Comparison of ENCODE assay signal across 16 mouse cellular contexts in the genomic region with DNA sequence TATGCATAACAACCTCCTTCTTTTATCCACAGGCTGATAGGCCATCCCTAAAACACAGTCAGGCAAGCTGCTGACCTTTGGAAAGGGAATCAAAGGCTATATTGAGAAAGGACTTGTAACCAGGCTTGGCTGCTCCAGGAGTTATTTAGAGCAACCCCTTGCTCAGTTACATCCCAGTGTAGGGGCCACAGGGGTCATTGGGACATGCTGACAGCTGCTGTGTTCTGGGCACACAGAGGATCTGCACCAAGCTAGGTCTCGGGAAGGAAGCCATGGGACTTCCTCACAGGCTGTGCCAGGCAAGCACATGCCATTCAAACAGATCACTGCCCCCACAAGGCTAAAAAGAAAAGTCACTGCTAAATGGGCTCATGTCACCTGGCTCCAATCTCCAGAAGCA. TPM values are rescaled to one million over a fixed set of nuclear protein-coding genes. Genes with fewer than 3 reads are reported as not detected.
DNase-seq lines count a peak whose midpoint lies in the region; ATAC-seq and TF ChIP-seq lines count a peak whose summit lies in the region.
"Had no signal": no experiment of that assay in that cellular context is flagged by ENCODE, and none has a peak within 500 bp of the region (broad histone marks: within the 10 kb centered on the region; RNA-seq: fewer than 3 reads in every experiment).

No protein-coding gene starts in this region.

- H3K27ac ChIP-seq in intestine, embryonic 15.5 days: no peak overlapping the region
- no peak overlapping the region for H3K27ac ChIP-seq in intestine, postnatal 0 days (ENCODE audit: low read depth, low read length)
- H3K27ac ChIP-seq in embryonic fibroblast, embryonic 13.5 days (ENCODE audit: insufficient read depth, low read length): peak overlapping the region; percentile 54; the same call in 1 of the 2 replicates
- H3K27ac ChIP-seq: forebrain, embryonic 10.5 days; hindbrain, embryonic 15.5 days; lung, embryonic 15.5 days had no signal

- no peak for TF ChIP-seq CTCF in intestine, postnatal 0 days (IDR thresholded peaks at IDR 0.05; ENCODE audit: low read depth)
- no peak for TF ChIP-seq CTCF in embryonic fibroblast, embryonic 13.5 days (IDR thresholded peaks at IDR 0.05; ENCODE audit: borderline replicate concordance, insufficient read depth, low read length)

- no peak overlapping the region for H3K4me3 ChIP-seq in intestine, embryonic 15.5 days (replicated peaks)
- H3K4me3 ChIP-seq in intestine, postnatal 0 days (ENCODE audit: low read depth, low read length): no peak overlapping the region
- H3K4me3 ChIP-seq in embryonic fibroblast, embryonic 13.5 days (ENCODE audit: insufficient read depth, low read length): no peak overlapping the region
- H3K4me3 ChIP-seq: forebrain, embryonic 10.5 days; hindbrain, embryonic 15.5 days; lung, embryonic 15.5 days had no signal

- H3K4me2 ChIP-seq in intestine, embryonic 15.5 days (replicated peaks): no peak overlapping the region
- no peak overlapping the region for H3K4me2 ChIP-seq in intestine, postnatal 0 days (replicated peaks; ENCODE audit: low read depth)
- H3K4me2 ChIP-seq: hindbrain, embryonic 15.5 days; lung, embryonic 15.5 days had no signal

- peak; percentile 59 for DNase-seq in 3T3-L1 (ENCODE audit: low read depth, low spot score)
- DNase-seq in frontal cortex, adult 2 months (ENCODE audit: extremely low spot score in 1 of 2, low spot score in 1 of 2): no peak
- no peak for DNase-seq in ovary, postnatal 10 days (ENCODE audit: low spot score)
- no peak for DNase-seq in left cerebral cortex, postnatal 25 days (ENCODE audit: low spot score in 2 of 2)
- DNase-seq: adrenal gland, postnatal 25 days; cerebellum, adult 11 months; embryo, embryonic 11 days; layer of hippocampus, adult 9-11 months had no signal

- no peaks in the 10 kb centered on the region for H3K27me3 ChIP-seq in intestine, embryonic 15.5 days (replicated peaks)
- H3K27me3 ChIP-seq in intestine, postnatal 0 days (replicated peaks; ENCODE audit: control insufficient read depth, insufficient read depth, low read length): no peaks in the 10 kb centered on the region
- H3K27me3 ChIP-seq: CH12.LX; hindbrain, embryonic 15.5 days; lung, embryonic 15.5 days had no signal

- no peaks in the 10 kb centered on the region for H3K36me3 ChIP-seq in intestine, embryonic 15.5 days
- H3K36me3 ChIP-seq in intestine, postnatal 0 days (ENCODE audit: control insufficient read depth, insufficient read depth): no peaks in the 10 kb centered on the region
- H3K36me3 ChIP-seq: forebrain, embryonic 10.5 days; hindbrain, embryonic 15.5 days; lung, embryonic 15.5 days had no signal

- peaks cover 6% of the 10 kb centered on the region for H3K4me1 ChIP-seq in intestine, embryonic 15.5 days (replicated peaks)
- no peaks in the 10 kb centered on the region for H3K4me1 ChIP-seq in intestine, postnatal 0 days (replicated peaks; ENCODE audit: control insufficient read depth, insufficient read depth, low read length)
- peaks cover 10% of the 10 kb centered on the region for H3K4me1 ChIP-seq in embryonic fibroblast, embryonic 13.5 days (ENCODE audit: control insufficient read depth, insufficient read depth, low read length)
- H3K4me1 ChIP-seq: hindbrain, embryonic 15.5 days had no signal

- TF ChIP-seq POLR2A in embryonic fibroblast, embryonic 13.5 days (IDR thresholded peaks at IDR 0.05; ENCODE audit: low read depth, low read length): no peak

- no peaks in the 10 kb centered on the region for H3K9me3 ChIP-seq in intestine, embryonic 15.5 days
- H3K9me3 ChIP-seq in intestine, postnatal 0 days (ENCODE audit: control insufficient read depth): no peaks in the 10 kb centered on the region
- H3K9me3 ChIP-seq: forebrain, embryonic 10.5 days; hindbrain, embryonic 15.5 days; lung, embryonic 15.5 days had no signal

- ATAC-seq in intestine, embryonic 15.5 days: peak; percentile 29; the same call in 1 of the 2 replicates
- no peak for ATAC-seq in intestine, postnatal 0 days
- ATAC-seq in hematopoietic stem cell, adult 5-6 weeks (replicated peaks in 1 of 2; ENCODE audit: insufficient read depth in 1 of 2, low FRiP score in 2 of 2, low TSS enrichment in 1 of 2, low read depth in 1 of 2, poor library complexity in 2 of 2, severe bottlenecking in 2 of 2): peak; percentile 42 to 43; a peak in 1 of 4 replicates

- intact Hi-C loops in left cerebral cortex, postnatal 25 days (cut with DNase I): no loop called here

- H3K9ac ChIP-seq in intestine, embryonic 15.5 days: no peak overlapping the region
- no peak overlapping the region for H3K9ac ChIP-seq in intestine, postnatal 0 days (ENCODE audit: low read depth, low read length)
- H3K9ac ChIP-seq: hindbrain, embryonic 15.5 days; lung, embryonic 15.5 days had no signal

- 72% methylated on average over 1 of the region's 1 CpGs for WGBS in intestine, embryonic 15.5 days
- 22% methylated on average over 1 of the region's 1 CpGs for WGBS in intestine, postnatal 0 days

RNA-seq across cellular contexts. Expression of a gene that starts 14.5 kb away (rescaled TPM):
- 154 and 161 TPM in 2 replicates for polyA plus RNA-seq in intestine, embryonic 15.5 days (2015; fragmentation: Nextera tagmentation; extraction: Ambion mirVana)
- 88.5 and 89.5 TPM in 2 replicates for polyA plus RNA-seq in intestine, postnatal 0 days (2015; fragmentation: Nextera tagmentation; extraction: Ambion mirVana)
- 230 TPM in 2 replicates for polyA plus RNA-seq in embryonic fibroblast, embryonic 13.5 days (2011; ENCODE audit: insufficient read length, low read depth, missing spikeins)
- 70.8 and 72.2 TPM in 2 replicates for total RNA-seq in hematopoietic stem cell, adult 5-6 weeks (2017)
- polyA plus RNA-seq in frontal cortex, adult 2 months (2012; rRNA removed): 170 TPM in 2 replicates
- 100 to 1,000 TPM; 212 to 218 TPM for total RNA-seq in left cerebral cortex, postnatal 25 days (2021)

RNA-seq across cellular contexts. Expression of a gene that starts 22.2 kb away (rescaled TPM):
- polyA plus RNA-seq in intestine, embryonic 15.5 days (2015; fragmentation: Nextera tagmentation; extraction: Ambion mirVana): 991 and 1,100 TPM in 2 replicates
- polyA plus RNA-seq in intestine, postnatal 0 days (2015; fragmentation: Nextera tagmentation; extraction: Ambion mirVana): 385 and 395 TPM in 2 replicates
- 353 and 374 TPM in 2 replicates for polyA plus RNA-seq in embryonic fibroblast, embryonic 13.5 days (2011; ENCODE audit: insufficient read length, low read depth, missing spikeins)
- 1,326 and 1,457 TPM in 2 replicates for total RNA-seq in hematopoietic stem cell, adult 5-6 weeks (2017)
- polyA plus RNA-seq in frontal cortex, adult 2 months (2012; rRNA removed): 326 and 335 TPM in 2 replicates
- 100 to 1,000 TPM; 250 to 258 TPM for total RNA-seq in left cerebral cortex, postnatal 25 days (2021)

RNA-seq across cellular contexts. Expression of a gene that starts 34.5 kb away (rescaled TPM):
- polyA plus RNA-seq in intestine, embryonic 15.5 days (2015; fragmentation: Nextera tagmentation; extraction: Ambion mirVana): 50.7 and 58.1 TPM in 2 replicates
- 24.5 and 26.4 TPM in 2 replicates for polyA plus RNA-seq in intestine, postnatal 0 days (2015; fragmentation: Nextera tagmentation; extraction: Ambion mirVana)
- polyA plus RNA-seq in embryonic fibroblast, embryonic 13.5 days (2011; ENCODE audit: insufficient read length, low read depth, missing spikeins): 48.9 and 52.5 TPM in 2 replicates
- 131 and 197 TPM in 2 replicates for total RNA-seq in hematopoietic stem cell, adult 5-6 weeks (2017)
- polyA plus RNA-seq in frontal cortex, adult 2 months (2012; rRNA removed): 26.7 and 26.9 TPM in 2 replicates
- 10 to 100 TPM; 27.6 to 31.2 TPM for total RNA-seq in left cerebral cortex, postnatal 25 days (2021)

RNA-seq across cellular contexts. Expression of a gene that starts 37.5 kb away (rescaled TPM):
- 3.3 and 4.1 TPM in 2 replicates for polyA plus RNA-seq in intestine, embryonic 15.5 days (2015; fragmentation: Nextera tagmentation; extraction: Ambion mirVana)
- polyA plus RNA-seq in intestine, postnatal 0 days (2015; fragmentation: Nextera tagmentation; extraction: Ambion mirVana): 1.3 and 2.0 TPM in 2 replicates
- polyA plus RNA-seq in embryonic fibroblast, embryonic 13.5 days (2011; ENCODE audit: insufficient read length, low read depth, missing spikeins): 2.5 and 8.9 TPM in 2 replicates
- total RNA-seq in hematopoietic stem cell, adult 5-6 weeks (2017): 18.1 and 24.7 TPM in 2 replicates
- 3.8 and 5.9 TPM in 2 replicates for polyA plus RNA-seq in frontal cortex, adult 2 months (2012; rRNA removed)
- total RNA-seq in left cerebral cortex, postnatal 25 days (2021): 1 to 10 TPM; 1.4 to 1.9 TPM

RNA-seq across cellular contexts. Expression of a gene that starts 40.6 kb away (rescaled TPM):
- polyA plus RNA-seq in intestine, embryonic 15.5 days (2015; fragmentation: Nextera tagmentation; extraction: Ambion mirVana): 41.0 TPM in 2 replicates
- polyA plus RNA-seq in intestine, postnatal 0 days (2015; fragmentation: Nextera tagmentation; extraction: Ambion mirVana): 17.9 and 19.3 TPM in 2 replicates
- 22.2 and 23.4 TPM in 2 replicates for polyA plus RNA-seq in embryonic fibroblast, embryonic 13.5 days (2011; ENCODE audit: insufficient read length, low read depth, missing spikeins)
- total RNA-seq in hematopoietic stem cell, adult 5-6 weeks (2017): 31.2 and 75.3 TPM in 2 replicates
- 42.2 and 43.0 TPM in 2 replicates for polyA plus RNA-seq in frontal cortex, adult 2 months (2012; rRNA removed)
- total RNA-seq in left cerebral cortex, postnatal 25 days (2021): 10 to 100 TPM; 25.8 to 27.8 TPM
